Mouse (Mus musculus): ENCODE data around the gene Mbl2. TPM values are rescaled to one million over a fixed set of nuclear protein-coding genes. Genes with fewer than 3 reads are reported as not detected.

Gene Mbl2
- not detected for polyA plus RNA-seq (2017; shearing (Covaris generic))

DNA sequence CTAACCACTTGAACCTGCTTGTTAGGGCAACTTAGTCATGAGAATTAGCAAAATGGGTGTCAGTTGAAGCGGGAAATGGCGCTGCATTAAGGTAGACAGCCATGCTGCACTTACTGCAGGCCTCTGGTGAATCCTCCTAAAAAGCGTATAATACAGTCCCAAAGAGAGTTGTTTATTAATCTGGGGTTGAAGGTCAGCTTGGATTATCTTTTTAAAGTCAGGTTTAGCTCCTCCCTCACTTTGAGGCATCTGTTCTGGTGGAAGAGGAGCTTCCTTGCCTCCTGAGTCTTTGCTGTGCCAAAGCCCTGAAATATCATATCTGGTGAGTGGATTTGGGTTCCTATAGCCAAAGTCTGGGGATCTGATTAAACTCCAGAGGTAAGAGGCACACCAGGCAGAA is at the start of gene Mbl2:
Mbl2 (plus strand) TSS at position 252 of the 400 bp plus-strand sequence.

Other genes starting within 250 kb of the Mbl2 start
- gene Trpd52l3, start 229.2 kb upstream of the Mbl2 start, polyA plus RNA-seq (2017; shearing (Covaris generic)) = not detected
- gene Uhrf2, start 202.4 kb upstream of the Mbl2 start, polyA plus RNA-seq (2017; shearing (Covaris generic)) = 108 TPM
- 0.14 TPM for gene Gldc, start 57.5 kb upstream of the Mbl2 start, polyA plus RNA-seq (2017; shearing (Covaris generic))